Mouse (Mus musculus) embryonic stem cell, embryonic (primary cell): ENCODE results near the gene Map2k5.

Experiments
- CTCF ChIA-PET, 4 experiments: fragments of 300-600 bp in 2 of 4; fragments of 350-600 bp in 2 of 4; sonication (Branson Sonifier 250); formaldehyde crosslinking; loops; one replicate each; lab custom pipeline; 2022; ENCODE audit warnings: inconsistent platforms in 2 of 4; lab: Charles Lee
- POLR2A ChIA-PET, 4 experiments: fragments of 300-600 bp in 2 of 4; fragments of 350-600 bp in 2 of 4; sonication (Branson Sonifier 250); formaldehyde crosslinking; loops; one replicate each; lab custom pipeline; 2022; ENCODE audit warnings: antibody characterized with exemption in 4 of 4, inconsistent platforms in 1 of 4; lab: Charles Lee

Gene Map2k5

GRCm38 (mm10) chr9:63229124-63229523 lies 148.6 kb downstream of the Map2k5 start:
- CTCF ChIA-PET, result no interaction called here
- POLR2A ChIA-PET, result no interaction called here

DNA sequence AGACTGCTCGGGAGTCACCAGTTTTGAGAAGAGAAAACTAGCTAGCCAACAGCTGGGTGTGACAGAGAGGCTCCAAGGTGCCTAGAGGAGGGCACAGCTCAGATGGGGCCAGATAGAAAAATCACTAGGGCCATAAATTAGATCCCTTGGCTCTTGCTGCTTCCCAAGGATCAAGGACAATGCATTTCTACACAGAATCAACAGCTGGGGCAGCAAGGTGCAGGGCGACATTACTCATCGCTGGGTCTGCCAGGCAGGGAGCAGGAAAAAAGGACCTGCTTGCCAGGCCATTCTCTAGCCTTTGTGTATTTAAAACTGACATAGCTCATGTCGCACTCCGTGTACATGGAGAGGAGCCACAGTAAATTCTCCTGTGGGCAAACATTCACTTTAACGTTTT lies 155.5 kb downstream of the Map2k5 start:
- ChIA-PET CTCF (interaction anchor here in 1 of 4 experiments (0.6 kb wide), 1 partner anchor 315 kb away, joined by 3 read pairs; no protein-coding TSS in a partner anchor), POLR2A (interaction anchor here in 2 of 4 experiments (0.5 to 0.9 kb wide), 2 partner anchors 14 to 251 kb away, joined by 3 to 4 read pairs; no protein-coding TSS in a partner anchor)

DNA sequence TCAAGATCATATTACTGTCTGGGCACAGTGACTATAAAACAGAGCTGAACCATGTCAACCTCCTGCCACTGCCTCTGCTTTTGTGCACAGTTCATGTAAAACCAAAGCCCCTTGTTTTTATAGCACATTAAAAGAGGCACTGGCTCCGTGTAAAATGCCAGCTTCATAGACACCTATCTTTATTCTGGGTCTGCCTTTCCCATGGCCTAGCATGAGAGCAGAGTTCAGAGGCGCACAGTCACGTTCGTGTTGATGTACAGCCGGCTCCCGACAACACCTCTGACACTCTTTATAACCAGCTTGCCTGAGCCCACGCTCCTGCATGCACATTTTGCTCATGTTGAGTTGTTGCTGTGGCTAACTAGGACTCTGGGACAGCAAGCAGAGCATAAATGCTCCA lies 157.9 kb downstream of the Map2k5 start:
- CTCF ChIA-PET, result no interaction called here
- POLR2A ChIA-PET, result no interaction called here

GRCm38 (mm10) chr9:63215031-63215430 lies 162.7 kb downstream of the Map2k5 start:
- ChIA-PET CTCF (interaction anchor here in 1 of 4 experiments (1.0 kb wide), 1 partner anchor 9 kb away, joined by 6 read pairs; no protein-coding TSS in a partner anchor), POLR2A (interaction anchor here in 2 of 4 experiments (0.9 to 1.5 kb wide), 2 partner anchors 9 to 234 kb away, joined by 3 to 7 read pairs; no protein-coding TSS in a partner anchor)

DNA sequence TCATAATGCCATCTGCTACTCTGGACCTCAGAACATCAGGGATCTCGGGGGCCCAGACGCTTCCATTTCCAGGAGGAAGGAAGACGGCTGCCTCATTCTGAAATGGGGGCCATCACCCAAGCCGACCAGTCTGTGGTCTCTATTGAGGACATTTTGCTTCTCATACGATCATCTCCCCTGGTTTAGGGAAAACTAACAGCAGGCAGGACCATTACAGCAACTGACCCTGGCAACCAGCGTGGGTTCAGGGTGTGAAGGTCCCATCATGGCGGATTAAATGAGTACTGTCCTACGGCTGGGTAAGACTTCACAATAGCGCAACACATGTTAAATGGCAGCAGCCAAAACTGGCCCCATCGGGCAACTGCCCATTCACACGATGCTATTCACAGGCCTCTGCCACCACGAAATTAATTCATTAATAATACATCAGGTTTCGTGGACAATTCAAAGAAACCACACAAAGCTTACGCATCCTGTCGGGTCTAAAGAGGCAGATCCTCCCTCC lies 170.9 kb downstream of the Map2k5 start:
- CTCF ChIA-PET, result interaction anchor here in 1 of 4 experiments (1.1 kb wide), 1 partner anchor 8 kb away, joined by 6 read pairs; no protein-coding TSS in a partner anchor
- POLR2A ChIA-PET, result interaction anchor here in 1 of 4 experiments (2.4 kb wide), 1 partner anchor 8 kb away, joined by 7 read pairs; no protein-coding TSS in a partner anchor

DNA sequence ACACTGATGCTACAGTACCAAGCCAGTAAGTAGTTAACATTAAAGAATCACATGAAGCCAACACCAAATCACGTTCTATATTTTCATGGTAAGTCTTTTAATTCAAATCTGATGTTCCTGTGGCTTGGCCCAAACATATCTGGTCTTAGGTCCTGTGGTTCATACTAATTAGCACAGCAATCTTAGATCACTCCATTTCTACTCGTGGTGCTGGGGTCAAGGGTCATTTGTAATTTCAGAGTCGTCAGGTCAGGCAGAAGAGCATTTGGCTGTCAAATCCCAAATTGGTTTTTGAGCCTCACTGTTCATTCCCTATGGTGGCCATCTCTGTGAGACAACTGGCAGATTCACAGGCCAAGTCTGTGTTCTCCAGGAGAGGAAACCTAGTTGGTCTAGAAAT lies 174.2 kb downstream of the Map2k5 start:
- CTCF ChIA-PET, result interaction anchor here in 1 of 4 experiments (0.6 kb wide), 1 partner anchor 34 kb away, joined by 3 read pairs; no protein-coding TSS in a partner anchor
- POLR2A ChIA-PET, result no interaction called here

DNA sequence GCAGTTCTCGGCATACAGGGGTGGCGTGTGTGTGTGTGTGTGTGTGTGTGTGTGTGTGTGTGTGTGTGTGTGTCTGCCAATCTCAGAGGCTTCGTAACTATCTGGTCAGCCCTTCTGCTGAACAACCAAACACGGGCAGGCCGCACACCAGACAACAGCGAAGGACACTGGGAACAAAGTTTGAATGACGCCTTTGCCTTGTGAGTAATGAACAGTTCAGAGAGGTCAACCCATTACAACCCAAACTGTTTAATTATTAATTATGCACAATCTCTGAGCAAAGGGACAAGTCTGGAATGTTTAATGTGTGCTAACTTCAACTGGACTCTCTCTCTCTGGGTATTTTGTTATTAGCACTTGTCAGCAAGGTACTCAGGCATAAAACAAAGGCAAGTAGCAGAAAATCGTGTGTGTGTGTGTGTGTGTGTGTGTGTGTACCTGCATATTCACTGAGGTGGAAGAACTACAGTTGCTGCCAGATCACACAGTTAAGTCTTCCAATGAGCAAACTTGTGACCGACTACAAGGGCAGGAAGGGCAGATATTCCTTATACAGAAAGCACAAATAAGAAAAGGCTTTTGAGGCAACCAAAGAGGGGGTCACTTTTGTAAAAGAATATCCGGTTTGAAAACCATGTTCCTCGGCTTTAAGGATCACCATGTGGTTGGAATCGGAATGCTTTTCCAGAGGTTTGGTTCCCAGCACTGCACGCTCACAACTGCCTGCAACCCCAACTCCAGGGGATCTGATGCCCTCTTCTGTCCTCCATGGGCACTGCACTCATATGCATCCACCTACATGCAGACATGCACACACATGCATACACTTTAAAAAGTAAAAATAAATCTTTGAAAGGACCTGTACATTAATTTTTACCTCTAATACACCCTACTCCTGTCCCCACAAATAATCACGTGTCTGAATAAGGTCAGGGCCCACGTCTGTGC lies 176.1 kb downstream of the Map2k5 start:
- ChIA-PET CTCF (no interaction called here), POLR2A (no interaction called here)

DNA sequence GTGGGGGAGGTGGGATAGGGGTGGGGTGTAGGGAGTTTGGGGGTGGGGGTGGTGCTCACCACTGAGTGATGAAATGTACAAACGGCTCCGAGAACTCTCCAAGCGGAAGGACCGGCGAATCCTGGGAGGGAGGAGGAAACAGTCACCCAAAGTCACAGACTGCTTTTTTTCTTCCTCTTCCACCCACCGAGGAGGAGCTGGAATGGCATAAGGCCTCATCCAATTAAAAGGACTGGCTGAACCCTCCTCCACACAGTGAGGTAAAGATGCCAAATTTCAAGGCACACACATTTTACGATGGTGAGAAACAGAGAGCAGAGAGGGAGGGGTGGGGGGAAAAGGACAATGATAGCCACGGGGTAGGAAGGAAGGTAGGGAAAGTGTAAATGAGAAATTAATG lies 180.4 kb downstream of the Map2k5 start:
- ChIA-PET CTCF (no interaction called here), POLR2A (no interaction called here)

GRCm38 (mm10) chr9:63196114-63196682 lies 181.5 kb downstream of the Map2k5 start:
- ChIA-PET POLR2A (no interaction called here), CTCF (no interaction called here)

GRCm38 (mm10) chr9:63195523-63195922 lies 182.2 kb downstream of the Map2k5 start:
- CTCF ChIA-PET, result no interaction called here
- POLR2A ChIA-PET, result interaction anchor here in 1 of 4 experiments (0.7 to 1.6 kb wide), 2 partner anchors 15 to 26 kb away, joined by 3 to 4 read pairs; no protein-coding TSS in a partner anchor

DNA sequence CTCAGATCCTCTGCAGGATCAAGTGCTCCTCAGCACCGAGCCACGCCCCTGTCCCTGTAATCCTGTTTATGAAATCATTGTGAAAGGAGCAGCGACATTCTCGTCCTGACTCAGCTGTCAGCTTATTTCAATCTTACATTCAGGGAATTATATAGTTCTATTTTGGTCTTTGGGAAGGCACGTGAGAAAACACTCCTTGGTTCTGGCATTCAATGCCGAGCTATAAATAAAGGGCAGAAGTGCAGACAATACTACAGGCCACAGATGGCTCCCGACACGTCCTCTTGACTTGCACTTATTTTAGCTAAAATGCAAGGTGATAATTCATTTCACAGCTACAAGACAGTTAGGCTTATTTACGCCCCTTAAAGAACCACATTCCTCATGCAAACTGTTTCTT lies 182.9 kb downstream of the Map2k5 start:
- CTCF ChIA-PET, result no interaction called here
- POLR2A ChIA-PET, result interaction anchor here in 1 of 4 experiments (0.7 to 1.6 kb wide), 2 partner anchors 15 to 25 kb away, joined by 3 to 4 read pairs; no protein-coding TSS in a partner anchor

- ChIA-PET POLR2A (interaction anchor here in 1 of 4 experiments (1.1 kb wide), 1 partner anchor 56 kb away, joined by 3 read pairs; no protein-coding TSS in a partner anchor), CTCF (no interaction called here)
Measured at GRCm38 (mm10) chr9:63192809-63193208, 184.9 kb downstream of the Map2k5 start.

DNA sequence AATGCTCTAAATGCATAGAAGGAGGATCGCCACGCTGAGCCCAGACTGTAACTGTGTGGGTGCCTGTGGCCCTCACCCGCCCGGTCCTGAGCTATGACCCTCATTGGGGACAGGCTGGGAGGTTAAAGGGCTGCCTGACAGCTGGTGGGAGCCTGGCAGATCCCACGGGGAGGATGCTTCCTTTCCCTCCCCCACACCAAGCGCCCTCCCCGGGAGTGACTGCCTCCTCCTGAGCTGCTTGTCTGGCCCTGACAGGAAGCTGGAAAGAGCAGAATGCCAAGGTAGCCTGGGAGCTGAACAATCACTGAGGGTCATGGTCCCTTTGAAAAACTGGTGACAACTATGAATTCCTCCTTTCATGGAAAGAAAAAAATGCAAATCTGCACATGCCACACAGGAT lies 190.4 kb downstream of the Map2k5 start:
- CTCF ChIA-PET, result no interaction called here
- POLR2A ChIA-PET, result interaction anchor here in 1 of 4 experiments (1.3 kb wide), 1 partner anchor 78 kb away, joined by 3 read pairs; no protein-coding TSS in a partner anchor

DNA sequence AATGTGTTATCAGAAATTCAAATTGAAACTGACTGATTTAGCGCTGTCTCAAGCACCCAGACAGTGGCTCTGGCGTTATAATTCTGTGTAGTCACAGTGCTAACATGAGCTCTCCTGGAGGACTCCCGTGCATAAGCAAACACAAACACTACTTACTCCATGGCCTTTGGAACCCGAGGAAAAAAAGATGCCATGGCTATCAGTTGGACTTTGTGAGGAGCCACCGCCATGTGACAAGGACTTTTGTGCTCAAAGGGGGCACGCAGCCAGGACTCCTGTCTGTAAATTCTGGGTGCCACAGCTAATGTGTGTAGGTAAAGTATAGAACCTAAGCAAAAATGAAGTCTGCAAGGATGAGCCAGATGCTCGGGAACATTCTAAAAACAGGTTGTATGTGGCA lies 192.5 kb downstream of the Map2k5 start:
- ChIA-PET POLR2A (interaction anchor here in 2 of 4 experiments (0.6 to 1.5 kb wide), 2 partner anchors 120 to 366 kb away, joined by 3 read pairs; no protein-coding TSS in a partner anchor), CTCF (no interaction called here)

- POLR2A ChIA-PET, result interaction anchor here in 1 of 4 experiments (1.5 kb wide), 1 partner anchor 121 kb away, joined by 3 read pairs; no protein-coding TSS in a partner anchor
- CTCF ChIA-PET, result no interaction called here
Measured at GRCm38 (mm10) chr9:63183864-63184263, 193.8 kb downstream of the Map2k5 start.

- ChIA-PET POLR2A (interaction anchor here in 1 of 4 experiments (0.6 kb wide), 1 partner anchor 58 kb away, joined by 12 read pairs; no protein-coding TSS in a partner anchor), CTCF (no interaction called here)
Measured at GRCm38 (mm10) chr9:63182306-63182960, 195.3 kb downstream of the Map2k5 start.

GRCm38 (mm10) chr9:63181337-63182178 lies 196.1 kb downstream of the Map2k5 start:
- ChIA-PET POLR2A (interaction anchor here in 2 of 4 experiments (0.6 to 1.1 kb wide), 2 partner anchors 30 to 57 kb away, joined by 3 to 12 read pairs; no protein-coding TSS in a partner anchor), CTCF (no interaction called here)
